Mouse (Mus musculus) c-Kit-positive CD71-positive TER-119-negative erythroid progenitor cells, embryonic 14.5 days (primary cell): ENCODE results near the gene 4933417A18Rik.
A peak's percentile ranks its signal among the peaks of the same experiment; 100 is the strongest.
"Not testable (repeated sequence)": the region's sequence is repeated elsewhere in the genome, so short reads cannot be mapped to it uniquely, and the experiment has no call there.

Experiments
- DNase-seq: peaks from one replicate; pipeline ENCODE4 v3.0.0-alpha.2; 2013; ENCODE audit warnings: low read depth

The 4933417A18Rik gene

DNA sequence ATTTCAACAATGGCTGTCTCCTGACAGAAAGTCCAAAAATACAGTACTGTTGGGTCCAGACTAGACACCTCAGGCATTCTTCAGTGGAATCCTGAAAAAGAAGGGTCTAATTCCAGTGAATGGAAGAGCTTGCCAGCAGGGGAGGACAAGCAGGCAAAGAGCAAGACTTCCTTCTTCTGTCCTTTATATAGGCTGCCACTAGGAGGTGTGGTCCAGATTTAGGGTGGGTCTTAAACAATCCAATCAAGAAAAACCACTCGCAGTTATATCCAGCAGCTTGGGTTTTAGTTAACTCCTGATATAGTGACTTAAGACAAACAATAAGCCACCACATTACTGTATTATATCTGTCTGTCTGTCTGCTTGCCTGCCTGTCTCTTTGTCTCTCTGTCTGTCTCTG lies 49.6 kb downstream of the 4933417A18Rik start:
- peak; percentile 29 for DNase-seq

DNA sequence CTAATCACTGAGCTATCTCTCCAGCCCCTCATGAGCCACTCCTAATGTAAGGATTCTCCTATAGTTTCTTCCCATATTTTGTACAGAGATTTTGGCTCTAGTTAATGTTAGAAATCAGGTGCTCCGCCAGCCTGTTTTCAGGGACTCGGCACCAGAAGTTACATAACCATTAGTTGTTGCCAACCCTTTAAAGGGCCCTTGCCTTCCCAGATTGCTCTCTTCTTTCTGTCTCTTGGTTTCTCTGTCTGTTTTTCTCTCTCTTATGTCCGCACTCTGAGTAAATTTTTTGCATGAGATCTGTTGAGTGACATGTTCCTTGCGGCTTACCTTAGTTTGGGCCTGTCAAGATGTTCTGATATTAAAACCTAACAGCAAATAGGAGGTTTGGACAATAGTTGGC lies 51.9 kb downstream of the 4933417A18Rik start:
- DNase-seq = no peak

DNA sequence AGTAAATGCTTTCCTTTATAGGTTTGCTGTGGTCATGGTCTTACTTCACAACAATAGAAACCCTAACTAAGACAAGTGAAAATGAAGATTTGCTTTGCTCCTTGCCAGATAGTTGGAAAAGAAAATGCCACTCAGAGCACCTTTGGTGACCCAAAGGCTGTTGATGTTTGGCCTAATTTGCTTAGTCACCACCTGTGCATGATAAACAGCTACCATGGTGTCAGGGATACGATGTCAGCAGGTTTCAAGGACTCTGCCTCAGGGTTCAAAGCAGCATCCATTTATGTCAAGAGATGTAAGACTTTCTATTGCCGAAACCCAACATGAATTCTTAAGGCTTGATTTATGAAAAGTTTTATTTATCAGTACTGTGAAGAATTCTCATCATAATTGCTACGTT lies 53.2 kb downstream of the 4933417A18Rik start:
- no peak for DNase-seq

DNA sequence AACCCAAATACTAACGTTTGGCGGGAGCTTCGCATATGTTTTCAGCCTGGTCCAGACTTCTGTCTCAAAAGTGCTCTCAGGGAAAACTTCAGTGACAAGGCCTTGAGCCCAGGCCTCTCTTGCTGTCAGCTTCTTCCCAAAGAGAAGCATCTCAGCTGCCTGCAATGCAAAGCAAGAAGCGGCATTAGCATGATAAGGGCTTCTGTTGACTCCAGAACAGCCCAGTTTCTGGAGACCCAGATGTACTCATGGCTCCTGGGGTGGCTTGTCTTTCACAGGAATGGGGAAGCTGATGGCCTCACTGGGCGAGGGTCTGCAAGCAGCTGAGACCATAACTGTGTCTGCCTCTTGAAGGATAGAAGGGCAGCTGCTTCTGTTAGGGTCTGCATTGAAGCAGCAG lies 54.4 kb downstream of the 4933417A18Rik start:
- not testable (repeated sequence) for DNase-seq

DNA sequence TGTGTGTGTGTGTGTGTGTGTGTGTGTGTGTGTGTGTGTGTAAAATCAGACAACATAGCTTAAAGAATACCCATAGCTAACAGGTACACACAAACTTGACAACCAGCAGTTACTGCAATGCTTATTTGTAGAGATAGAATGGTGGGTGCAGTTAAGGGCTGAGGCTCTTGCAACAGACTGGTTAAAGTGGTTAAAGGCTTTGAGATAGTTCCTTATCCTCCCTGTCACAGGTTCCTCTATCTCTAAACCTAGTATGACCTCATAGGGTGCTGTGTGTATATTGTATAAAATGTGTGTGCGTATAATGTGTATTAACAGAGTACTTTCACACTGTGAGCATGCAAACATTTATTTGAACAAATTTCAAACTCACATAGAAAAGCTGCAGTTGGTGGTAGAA lies 59.3 kb downstream of the 4933417A18Rik start:
- not testable (repeated sequence) for DNase-seq

DNA sequence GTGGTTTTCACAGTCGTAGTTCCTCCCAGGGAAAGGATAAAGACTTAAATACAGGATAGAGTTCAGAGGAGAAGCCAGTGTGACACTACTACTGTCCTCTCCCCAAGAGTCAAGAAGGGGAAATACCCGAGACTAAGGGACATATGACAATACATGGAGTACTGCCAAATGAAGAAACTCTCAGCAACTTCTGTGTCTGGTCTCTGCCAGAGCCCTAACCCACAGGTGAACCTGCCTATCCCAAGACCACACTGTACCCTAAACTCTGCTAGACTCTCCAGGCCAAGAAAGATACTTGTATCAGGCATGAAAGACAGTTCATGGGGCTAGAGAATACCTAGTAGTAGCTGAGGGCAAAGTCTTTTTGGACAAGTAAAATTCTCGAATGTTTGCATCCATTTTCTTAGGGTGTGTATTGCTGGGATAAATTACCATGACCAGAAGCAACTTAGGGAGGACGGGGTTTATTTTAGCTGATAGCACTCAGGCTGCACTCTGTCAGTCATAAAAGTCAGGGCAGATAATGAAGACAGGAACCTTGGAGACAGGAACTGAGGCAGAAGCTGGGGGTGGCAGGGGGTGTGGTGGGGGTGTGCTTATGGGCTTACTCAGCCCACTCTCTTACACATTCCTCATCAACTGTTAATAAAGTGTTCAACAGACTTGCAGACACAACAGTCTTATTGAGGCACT lies 67.5 kb downstream of the 4933417A18Rik start:
- DNase-seq = no peak

DNA sequence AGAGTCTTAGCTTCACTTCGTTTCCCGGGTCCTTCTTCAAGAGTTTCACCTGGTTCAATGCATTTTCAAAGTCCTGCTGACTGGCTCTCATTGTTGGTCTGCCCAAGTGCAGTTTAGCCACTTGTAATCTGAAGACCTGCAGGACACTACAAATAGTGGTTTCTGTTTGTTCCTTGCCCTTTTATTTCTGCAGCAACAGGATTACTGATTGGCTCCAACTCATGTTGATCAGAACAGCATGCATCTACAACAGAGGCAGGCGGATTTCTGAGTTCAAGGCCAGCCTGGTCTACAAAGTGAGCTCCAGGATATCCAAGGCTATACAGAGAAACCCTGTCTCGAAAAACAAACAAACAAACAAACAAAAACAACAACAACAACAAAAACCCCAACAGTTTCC lies 68.9 kb downstream of the 4933417A18Rik start:
- DNase-seq = no peak

DNA sequence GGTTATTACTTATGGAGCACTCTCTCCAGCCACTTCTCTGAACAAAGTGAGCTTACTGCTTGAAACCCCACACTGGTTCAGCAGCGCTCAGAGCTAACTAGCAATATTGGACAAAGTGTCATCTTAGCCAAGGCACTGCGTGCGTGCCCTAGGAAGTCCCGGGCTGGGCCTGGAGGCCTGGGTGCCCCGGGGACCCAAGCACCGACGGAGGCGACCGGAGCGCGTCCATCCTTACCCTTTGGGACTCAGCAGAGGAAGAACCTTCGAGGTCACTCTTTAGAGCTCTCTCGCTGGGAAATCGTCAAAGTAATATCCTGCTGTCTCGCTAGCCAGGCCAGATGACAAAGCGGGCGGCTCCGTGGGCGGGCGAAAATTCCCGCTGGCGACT lies 69.4 kb downstream of the 4933417A18Rik start:
- no peak for DNase-seq

DNA sequence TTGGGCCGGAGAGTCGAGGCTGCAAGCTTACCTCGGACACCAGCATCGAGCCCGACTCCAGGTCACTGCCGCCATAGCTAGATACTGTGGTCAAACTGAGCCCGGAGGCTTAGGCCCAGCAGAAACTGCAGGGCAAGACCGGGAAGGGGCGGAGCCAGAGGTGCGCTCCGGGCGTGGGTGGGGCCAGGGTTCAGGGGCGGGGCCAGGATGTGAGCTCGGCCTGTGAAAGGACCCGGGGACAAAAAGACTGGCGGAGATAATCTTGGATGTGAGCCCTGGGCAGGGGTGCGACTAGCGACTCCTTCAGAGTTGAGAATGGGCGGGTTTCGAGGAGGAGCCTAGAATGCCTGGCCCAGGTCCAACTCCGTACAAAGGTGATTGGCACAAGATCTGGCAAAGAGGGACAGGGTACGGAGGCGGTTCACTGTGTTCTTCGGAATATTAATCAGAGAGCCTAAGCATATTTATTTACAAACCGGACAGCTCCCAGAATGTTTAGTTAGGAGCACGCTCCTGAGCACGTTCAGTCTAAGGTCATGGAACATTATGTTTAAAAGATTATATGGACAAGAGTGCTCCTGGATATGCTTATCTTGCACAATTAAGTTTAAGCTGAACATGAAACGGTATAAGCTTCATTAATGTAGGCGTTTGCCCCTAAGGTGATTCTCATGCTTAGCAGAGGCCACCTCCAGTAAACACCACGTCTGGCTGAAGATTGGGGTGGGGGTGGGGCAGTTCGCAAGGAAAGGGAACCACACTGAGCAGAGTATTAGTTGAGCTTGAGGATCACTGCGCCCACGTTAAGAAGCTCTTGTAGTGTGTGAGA lies 70.0 kb downstream of the 4933417A18Rik start:
- peak; percentile 95 for DNase-seq

DNA sequence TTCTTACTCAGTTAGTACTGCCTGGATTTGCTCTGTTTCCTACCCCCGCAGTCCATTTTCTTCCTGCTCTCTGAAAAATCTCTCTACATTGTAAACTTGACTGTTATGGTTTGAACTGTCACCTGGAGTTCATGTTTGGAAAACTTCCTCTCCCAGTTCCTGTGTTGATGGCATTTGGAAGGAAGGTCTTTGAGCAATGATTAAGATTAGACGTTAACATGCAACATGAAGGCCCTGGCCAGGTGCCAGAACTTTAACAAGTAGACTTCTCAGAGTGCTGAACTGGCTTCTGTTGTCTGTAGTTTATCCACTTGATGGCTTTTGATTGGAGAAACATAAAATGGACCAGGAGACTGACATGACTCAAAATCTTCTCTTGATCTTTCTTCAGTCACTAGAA lies 71.7 kb downstream of the 4933417A18Rik start:
- no peak for DNase-seq
